Mouse (Mus musculus) limb, embryonic 15.5 days (tissue): ENCODE results near the gene Otx2. TPM values are rescaled to one million over a fixed set of nuclear protein-coding genes. Genes with fewer than 3 reads are reported as not detected.
A peak's percentile ranks its signal among the peaks of the same experiment; 100 is the strongest.
"Not testable (repeated sequence)": the region's sequence is repeated elsewhere in the genome, so short reads cannot be mapped to it uniquely, and the experiment has no call there.

Experiments
- ATAC-seq: fragments of 200-750 bp; cut with Nextera tagmentation; 2 replicates; pipeline ENCODE4 v1.8.0; 2017; ENCODE audit warnings: low read depth, moderate TSS enrichment; ENCODE audit not compliant: insufficient number of reproducible peaks, low FRiP score, low TSS enrichment
- H3K27ac ChIP-seq: fragments of 300-500 bp; sonication (generic); 2 replicates; pipeline ENCODE4 v1.5.1; 2015; ENCODE audit warnings: moderate library complexity, mild to moderate bottlenecking, inconsistent platforms
- H3K27me3 ChIP-seq: fragments of 300-500 bp; sonication (generic); 2 replicates; pipeline ENCODE4 v1.6.1; 2015; ENCODE audit warnings: inconsistent platforms
- H3K36me3 ChIP-seq: fragments of 300-500 bp; sonication (generic); 2 replicates; pipeline ENCODE4 v1.6.1; 2015; ENCODE audit warnings: inconsistent platforms
- H3K4me1 ChIP-seq: fragments of 300-500 bp; sonication (generic); 2 replicates; pipeline ENCODE4 v1.6.1; 2015; ENCODE audit warnings: inconsistent platforms
- H3K4me2 ChIP-seq: fragments of 300-500 bp; sonication (generic); 2 replicates; pipeline ENCODE4 v1.6.1; 2015; ENCODE audit warnings: mild to moderate bottlenecking, inconsistent platforms
- H3K4me3 ChIP-seq: fragments of 300-500 bp; sonication (generic); 2 replicates; pipeline ENCODE4 v1.5.1; 2015; ENCODE audit warnings: mild to moderate bottlenecking, inconsistent platforms
- H3K9ac ChIP-seq: fragments of 300-500 bp; sonication (generic); 2 replicates; pipeline ENCODE4 v1.6.1; 2015; ENCODE audit warnings: inconsistent platforms
- H3K9me3 ChIP-seq: fragments of 300-500 bp; sonication (generic); 2 replicates; pipeline ENCODE4 v1.6.1; 2016; ENCODE audit warnings: inconsistent platforms
- WGBS: fragments of 180-500 bp; shearing (Covaris S2); methylation state at CpG from one replicate; pipeline ENCODE4 v1.1.7; 2015; 5-methylcytosine and 5-hydroxymethylcytosine counted together
- polyA plus RNA-seq: library from polyadenylated mRNA; unstranded; fragments of >200 nt; fragmentation: Nextera tagmentation; extraction: Ambion mirVana; gene quantifications from 2 replicates; pipeline ENCODE4 v1.2.1, GENCODE M21; 2015

Gene Otx2
- polyA plus RNA-seq, 1 experiment from 2014 or later: not detected

DNA sequence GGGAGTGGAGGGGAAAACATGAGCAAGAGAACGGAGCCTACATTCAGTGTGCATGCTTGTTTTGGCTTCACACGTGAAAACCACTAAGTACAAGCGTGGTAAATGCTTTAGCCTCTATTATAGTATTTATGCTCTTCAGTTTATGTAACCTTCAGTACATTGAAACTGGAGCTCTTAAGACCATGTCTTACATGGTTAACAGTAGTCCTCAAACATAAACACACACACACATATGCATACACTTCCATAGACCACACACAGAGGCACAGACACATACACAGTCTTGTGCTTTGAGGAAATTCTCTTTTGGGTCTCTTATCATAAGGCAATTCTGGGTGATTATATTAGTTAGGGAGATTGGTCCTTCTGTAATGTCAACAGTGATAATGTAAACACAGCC, 40.5 kb downstream of the Otx2 start:
- H3K4me1 ChIP-seq: no peaks in the 10 kb centered on the region
- H3K4me2 ChIP-seq: no peak overlapping the region
- WGBS: 70% methylated on average over 3 of the region's 3 CpGs
- H3K27ac ChIP-seq: no peak overlapping the region
- no peaks in the 10 kb centered on the region for H3K9me3 ChIP-seq
- ATAC-seq: no peak
- H3K36me3 ChIP-seq: no peaks in the 10 kb centered on the region
- H3K4me3 ChIP-seq: no peak overlapping the region
- no peaks in the 10 kb centered on the region for H3K27me3 ChIP-seq
- no peak overlapping the region for H3K9ac ChIP-seq

DNA sequence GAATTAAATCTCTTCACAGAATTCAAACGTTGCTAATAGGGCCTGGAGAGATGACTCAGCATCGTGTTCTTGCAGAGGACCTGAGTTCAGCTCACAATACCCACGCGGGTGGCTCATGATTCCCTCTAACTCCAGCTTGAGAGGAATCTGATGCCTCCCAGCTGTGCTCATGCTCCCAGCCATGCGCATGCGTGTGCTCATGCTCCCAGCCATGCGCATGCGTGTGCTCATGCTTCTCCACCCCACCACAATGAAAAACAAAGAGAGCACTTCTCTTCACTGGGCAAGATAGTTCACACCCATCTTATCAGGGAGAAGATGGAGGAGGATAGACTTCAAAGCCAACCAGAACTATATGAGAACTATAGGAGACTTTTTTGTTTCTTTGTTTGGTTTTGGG, 41.3 kb downstream of the Otx2 start:
- H3K4me3 ChIP-seq: no peak overlapping the region
- H3K27me3 ChIP-seq: no peaks in the 10 kb centered on the region
- no peak overlapping the region for H3K27ac ChIP-seq
- H3K4me1 ChIP-seq: no peaks in the 10 kb centered on the region
- no peak for ATAC-seq
- no peaks in the 10 kb centered on the region for H3K9me3 ChIP-seq
- H3K9ac ChIP-seq: no peak overlapping the region
- H3K36me3 ChIP-seq: no peaks in the 10 kb centered on the region
- 79% methylated on average over 8 of the region's 8 CpGs for WGBS
- H3K4me2 ChIP-seq: no peak overlapping the region

DNA sequence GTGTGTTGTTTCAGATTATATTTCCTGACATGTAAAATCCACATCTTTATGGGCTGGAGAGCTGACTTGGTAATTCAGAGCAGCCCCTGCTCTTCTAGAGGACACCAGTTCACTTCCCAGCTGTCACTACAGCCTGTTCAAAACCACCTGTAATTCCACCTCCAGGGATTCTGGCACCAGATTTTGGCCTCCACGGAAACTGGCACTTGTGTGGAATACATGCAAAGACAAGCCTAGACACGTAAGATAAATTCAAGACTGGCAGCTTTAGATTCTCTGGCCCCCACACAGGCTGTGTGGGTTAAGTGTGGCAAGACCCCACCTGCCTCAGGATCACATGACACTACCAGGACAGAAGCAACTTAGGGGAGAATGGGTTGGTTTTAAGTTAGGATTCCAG, 42.1 kb downstream of the Otx2 start:
- no peak overlapping the region for H3K9ac ChIP-seq
- 72% methylated on average over 2 of the region's 2 CpGs for WGBS
- no peak for ATAC-seq
- H3K36me3 ChIP-seq: no peaks in the 10 kb centered on the region
- H3K4me3 ChIP-seq: no peak overlapping the region
- H3K27ac ChIP-seq: no peak overlapping the region
- H3K27me3 ChIP-seq: no peaks in the 10 kb centered on the region
- no peaks in the 10 kb centered on the region for H3K9me3 ChIP-seq
- H3K4me1 ChIP-seq: no peaks in the 10 kb centered on the region
- no peak overlapping the region for H3K4me2 ChIP-seq

DNA sequence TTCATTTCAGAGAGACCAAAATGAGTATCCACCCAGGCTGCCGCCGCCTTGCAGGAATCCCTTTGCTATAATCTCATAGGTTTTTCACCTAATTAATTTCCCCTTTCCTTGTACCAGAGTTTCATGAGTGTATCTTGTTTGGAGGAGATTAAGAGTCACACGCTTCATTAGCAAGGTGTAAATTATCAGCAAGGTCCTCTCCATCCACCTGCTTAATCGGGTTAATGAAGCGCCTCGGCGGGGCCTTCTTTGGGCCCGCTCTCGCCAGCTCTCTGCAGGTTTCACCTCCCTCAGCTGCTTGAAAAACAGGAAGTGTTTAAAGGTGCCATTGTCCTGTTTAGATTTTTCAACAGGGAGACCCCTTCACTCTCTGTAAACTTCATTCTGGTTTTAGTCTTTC, 44.2 kb downstream of the Otx2 start:
- Histone ChIP-seq H3K4me1 (peaks cover 7% of the 10 kb centered on the region), H3K9ac (no peak overlapping the region), H3K36me3 (no peaks in the 10 kb centered on the region), H3K4me2 (no peak overlapping the region), H3K9me3 (no peaks in the 10 kb centered on the region), H3K4me3 (no peak overlapping the region), H3K27ac (no peak overlapping the region), H3K27me3 (no peaks in the 10 kb centered on the region)
- ATAC-seq: no peak
- WGBS: 80% methylated on average over 9 of the region's 9 CpGs

DNA sequence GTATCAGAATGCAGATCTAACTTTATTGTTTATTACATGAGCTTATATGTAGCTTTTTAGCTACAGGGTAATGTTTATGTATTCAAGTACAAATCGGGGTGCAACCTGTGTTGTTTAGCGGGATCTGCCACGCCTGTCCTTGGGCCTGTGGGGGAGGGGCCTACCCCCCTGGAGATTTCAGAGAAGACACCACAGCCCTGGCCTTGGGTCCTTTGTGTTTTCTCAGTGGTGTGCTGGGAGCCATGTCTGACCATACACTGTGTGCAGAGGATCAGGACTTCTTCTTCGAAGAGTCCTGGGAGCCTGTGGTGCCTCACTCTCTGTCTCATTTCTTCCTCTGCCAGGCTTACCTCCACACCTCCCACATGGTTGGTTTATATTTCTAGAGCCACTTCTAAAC, 47.3 kb downstream of the Otx2 start:
- Histone ChIP-seq H3K27me3 (no peaks in the 10 kb centered on the region), H3K4me1 (peaks cover 7% of the 10 kb centered on the region), H3K9me3 (no peaks in the 10 kb centered on the region), H3K36me3 (no peaks in the 10 kb centered on the region), H3K4me2 (no peak overlapping the region), H3K4me3 (no peak overlapping the region), H3K9ac (no peak overlapping the region), H3K27ac (no peak overlapping the region)
- no peak for ATAC-seq
- WGBS: 87% methylated on average over 4 of the region's 4 CpGs

DNA sequence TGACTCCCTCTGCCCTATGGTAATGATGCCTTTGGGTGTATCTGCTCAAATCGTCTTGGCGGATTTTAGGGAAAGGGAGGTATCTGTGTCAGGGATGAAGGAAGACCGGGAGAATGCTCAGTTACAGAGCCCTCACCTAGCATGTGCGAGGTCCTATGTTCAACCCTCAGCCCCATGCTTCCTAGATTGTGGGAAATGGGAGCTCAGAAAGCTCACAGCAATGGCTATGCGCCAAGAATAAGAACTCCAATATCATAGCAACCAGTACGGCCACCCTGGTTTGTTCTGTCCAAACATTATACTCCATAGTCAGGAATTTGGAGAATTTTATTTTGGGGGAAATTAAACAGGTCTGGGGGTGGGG, 48.3 kb downstream of the Otx2 start:
- H3K36me3 ChIP-seq: no peaks in the 10 kb centered on the region
- no peak overlapping the region for H3K9ac ChIP-seq
- H3K4me1 ChIP-seq: peaks cover 7% of the 10 kb centered on the region
- H3K27me3 ChIP-seq: no peaks in the 10 kb centered on the region
- H3K27ac ChIP-seq: no peak overlapping the region
- ATAC-seq: peak; percentile 61; the same call in 1 of the 2 replicates
- 61% methylated on average over 6 of the region's 6 CpGs for WGBS
- no peak overlapping the region for H3K4me2 ChIP-seq
- H3K9me3 ChIP-seq: no peaks in the 10 kb centered on the region
- H3K4me3 ChIP-seq: no peak overlapping the region

DNA sequence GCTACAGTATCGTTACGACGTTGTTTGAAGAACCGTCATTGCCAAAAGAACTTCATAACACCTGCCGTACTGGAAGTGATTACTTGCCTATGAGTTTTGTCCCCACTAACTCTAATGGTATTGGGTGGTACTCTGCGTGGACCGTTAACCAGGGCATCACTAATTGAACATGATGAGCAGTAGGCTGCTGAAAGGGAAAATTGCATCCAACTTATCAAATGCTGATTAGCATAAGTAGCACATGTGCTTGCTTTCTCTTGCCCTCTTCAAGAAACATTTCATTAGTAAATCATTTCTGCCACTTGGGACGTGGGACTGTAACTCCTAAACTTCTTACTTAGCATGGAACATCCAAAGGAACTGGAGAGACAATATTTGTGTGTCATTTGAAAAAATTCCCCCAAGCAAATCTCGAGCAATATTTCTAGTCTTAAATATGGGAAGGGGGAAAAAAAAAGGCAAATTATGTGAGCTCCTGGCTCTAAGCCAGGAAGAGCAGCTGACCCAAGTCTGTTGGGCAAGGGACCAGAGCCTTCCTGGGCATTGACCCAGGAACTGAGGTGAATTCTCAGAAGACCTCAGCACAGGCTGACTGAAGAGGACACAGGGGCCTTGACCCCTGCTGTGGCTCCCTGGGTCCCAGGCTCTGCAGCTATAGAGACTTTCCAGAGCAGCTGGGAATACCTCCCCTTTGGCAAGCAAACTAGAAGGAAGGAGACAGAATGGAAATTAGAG, 48.9 kb downstream of the Otx2 start:
- Histone ChIP-seq H3K9ac (no peak overlapping the region), H3K4me2 (no peak overlapping the region), H3K27ac (no peak overlapping the region), H3K27me3 (no peaks in the 10 kb centered on the region), H3K4me1 (peaks cover 7% of the 10 kb centered on the region), H3K4me3 (no peak overlapping the region), H3K36me3 (no peaks in the 10 kb centered on the region), H3K9me3 (no peaks in the 10 kb centered on the region)
- ATAC-seq: peak; percentile 10; the same call in 1 of the 2 replicates
- 75% methylated on average over 9 of the region's 9 CpGs for WGBS

DNA sequence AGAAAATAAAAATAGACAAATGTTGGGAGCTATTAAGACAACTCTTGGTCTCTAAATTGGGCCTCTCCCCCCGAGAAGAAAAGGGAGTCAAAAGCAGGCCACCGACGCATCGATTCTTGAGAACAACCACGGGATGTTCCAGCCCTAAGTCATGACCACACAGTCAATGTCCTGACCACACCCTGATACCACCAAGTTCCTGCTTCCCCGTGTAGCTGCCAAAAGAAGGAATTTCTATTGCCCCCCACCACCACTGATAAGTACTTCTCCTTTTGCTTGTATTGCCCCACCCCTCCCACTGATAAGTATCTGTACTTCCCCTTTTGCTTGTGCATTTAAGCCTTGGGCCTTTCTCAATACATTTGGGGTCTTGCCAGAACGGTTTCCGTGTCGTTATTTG, 50.9 kb downstream of the Otx2 start:
- not testable (repeated sequence) for ATAC-seq, H3K36me3 ChIP-seq
- 81% methylated on average over 9 of the region's 9 CpGs for WGBS

DNA sequence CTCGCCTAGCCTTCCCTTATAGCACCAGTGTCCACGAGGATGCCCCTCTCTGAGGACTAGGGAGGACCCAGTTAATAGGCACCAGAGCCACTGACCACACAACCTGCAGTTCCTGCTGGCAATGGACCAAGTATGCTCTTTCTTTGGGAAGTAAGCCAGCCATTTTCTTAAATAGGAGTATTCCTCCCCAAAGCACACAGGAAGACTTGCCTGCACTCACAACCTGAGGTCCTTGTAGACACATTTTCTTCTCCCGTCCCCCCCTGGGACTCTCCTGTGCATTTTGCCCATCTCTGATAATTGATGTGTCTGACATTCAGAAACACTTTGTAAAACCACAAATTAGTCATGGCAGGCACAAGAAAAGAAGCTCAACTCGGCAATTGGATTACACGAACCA, 57.3 kb downstream of the Otx2 start:
- Histone ChIP-seq H3K36me3 (no peaks in the 10 kb centered on the region), H3K4me1 (peaks cover 3% of the 10 kb centered on the region; the same call in 1 of the 2 replicates), H3K9me3 (no peaks in the 10 kb centered on the region), H3K9ac (no peak overlapping the region), H3K4me3 (no peak overlapping the region), H3K27me3 (no peaks in the 10 kb centered on the region), H3K4me2 (no peak overlapping the region), H3K27ac (no peak overlapping the region)
- 58% methylated on average over 5 of the region's 5 CpGs for WGBS
- ATAC-seq: no peak

More for the DNA sequence above, 50.9 kb downstream of the Otx2 start:
- H3K27ac ChIP-seq, H3K4me1 ChIP-seq, H3K27me3 ChIP-seq, H3K4me2 ChIP-seq, H3K9ac ChIP-seq, H3K9me3 ChIP-seq, H3K4me3 ChIP-seq: not testable (repeated sequence)

DNA sequence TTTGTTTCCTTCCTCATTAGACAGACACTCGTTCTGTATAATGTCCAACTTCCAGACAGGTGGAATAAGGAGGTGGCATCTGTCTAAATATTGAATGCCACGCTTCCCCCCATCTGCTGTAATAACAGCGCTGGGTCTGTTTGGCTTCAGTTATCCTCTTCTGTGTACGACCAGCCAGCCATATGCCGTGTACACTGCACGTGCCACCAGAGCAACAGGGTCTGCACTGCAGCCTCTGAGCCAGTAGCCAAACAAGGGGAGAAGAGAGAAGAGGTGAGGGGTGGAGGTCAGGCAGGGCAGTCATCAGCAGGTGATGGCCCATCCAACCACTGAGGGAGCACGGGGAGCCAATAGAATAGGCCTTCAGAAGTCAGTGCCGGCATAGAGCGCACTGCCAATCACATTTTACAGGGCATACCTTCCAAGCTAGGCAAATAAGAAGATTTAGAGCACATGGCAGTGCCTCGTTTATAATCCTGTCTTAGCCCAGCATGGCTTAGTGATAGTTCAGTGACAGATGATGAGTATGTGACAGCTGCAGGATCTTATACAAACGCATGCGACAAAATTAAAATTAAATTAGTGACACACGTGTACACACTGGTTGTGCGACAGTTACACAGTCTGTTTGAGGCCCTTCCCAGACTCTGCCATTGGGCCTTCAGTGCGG, 64.8 kb downstream of the Otx2 start:
- no peak overlapping the region for H3K27ac ChIP-seq
- H3K9me3 ChIP-seq: no peaks in the 10 kb centered on the region

More for the DNA sequence above, 64.8 kb downstream of the Otx2 start:
- Histone ChIP-seq H3K4me3 (no peak overlapping the region), H3K36me3 (no peaks in the 10 kb centered on the region), H3K9ac (no peak overlapping the region), H3K4me2 (no peak overlapping the region), H3K4me1 (no peaks in the 10 kb centered on the region; the same call in 1 of the 2 replicates), H3K27me3 (no peaks in the 10 kb centered on the region)
- 63% methylated on average over 15 of the region's 15 CpGs for WGBS
- no peak for ATAC-seq
